Mouse (Mus musculus): ENCODE measurements around the gene Glmn. TPM values are rescaled to one million over a fixed set of nuclear protein-coding genes. Genes with fewer than 3 reads are reported as not detected.

Gene Glmn
- polyA plus RNA-seq, 1 experiment from 2014 or later, result 26.0 TPM

DNA sequence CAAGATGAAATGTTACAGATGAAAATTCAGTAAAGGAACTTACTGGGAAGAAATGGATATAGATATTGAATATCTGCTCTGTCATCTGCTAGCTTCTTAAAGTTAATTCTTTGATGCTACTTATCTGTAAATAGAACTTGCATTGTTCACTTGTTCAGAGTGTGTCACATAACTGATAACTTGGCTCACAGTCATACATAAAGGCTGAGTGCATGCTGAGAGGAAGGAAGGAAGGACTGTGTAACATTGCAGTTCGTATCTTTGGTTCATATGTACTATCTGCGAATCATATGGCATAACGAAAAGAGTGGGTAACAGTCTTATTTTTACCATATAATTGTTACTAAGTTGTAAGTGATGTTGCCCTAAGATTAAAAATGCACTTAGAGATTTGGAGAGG is 23.6 kb upstream of the Glmn start:
- WGBS, result 90% methylated on average over 3 of the region's 3 CpGs
- Histone ChIP-seq H3K36me3 (ENCODE audit: insufficient read depth, low read length) (0 out of 2 replicates have a peak, but pooled peaks cover 9% of the 10 kb centered on the region), H3K27ac (no peak overlapping the region), H3K27me3 (ENCODE audit: insufficient read depth, low read length) (no peaks in the 10 kb centered on the region), H3K4me1 (replicated peaks; ENCODE audit: insufficient read depth, low read length) (no peaks in the 10 kb centered on the region), H3K4me3 (replicated peaks; ENCODE audit: low read depth, low read length) (no peak overlapping the region), H3K9ac (ENCODE audit: low read depth, low read length) (no peak overlapping the region), H3K4me2 (ENCODE audit: low read length) (no peak overlapping the region), H3K9me3 (replicated peaks; ENCODE audit: low read length) (no peaks in the 10 kb centered on the region)
- TF ChIP-seq CTCF (IDR thresholded peaks at IDR 0.05; ENCODE audit: low read depth), result no peak
- DNase-seq (ENCODE audit: low spot score) (no peak), ATAC-seq (replicated peaks; ENCODE audit: low FRiP score, low read depth) (no peak)

DNA sequence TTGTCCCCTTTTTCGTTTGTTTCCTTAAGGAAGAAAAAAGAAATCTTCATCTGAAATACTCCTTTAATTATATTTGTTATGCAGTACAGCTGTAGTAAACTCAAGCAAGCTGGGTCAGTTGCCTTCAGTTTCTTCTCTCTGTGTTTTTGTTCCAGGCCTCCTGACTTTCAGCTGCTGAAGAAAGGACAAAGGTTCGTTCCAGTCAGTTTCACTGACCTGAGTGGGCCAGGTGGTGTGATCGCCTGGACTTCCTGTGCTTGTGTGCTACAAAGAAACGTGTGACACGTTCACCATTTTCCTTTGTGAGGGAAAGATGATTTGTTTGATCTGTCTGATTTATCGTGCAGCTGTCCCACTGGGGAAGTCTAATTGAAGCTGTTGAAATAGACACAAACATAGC is 20.3 kb upstream of the Glmn start:
- H3K36me3 ChIP-seq (ENCODE audit: insufficient read depth, low read length), result peaks cover 21% of the 10 kb centered on the region
- no peak for TF ChIP-seq CTCF (IDR thresholded peaks at IDR 0.05; ENCODE audit: low read depth)
- no peaks in the 10 kb centered on the region for H3K27me3 ChIP-seq (ENCODE audit: insufficient read depth, low read length)
- DNase-seq (ENCODE audit: low spot score) (no peak), ATAC-seq (replicated peaks; ENCODE audit: low FRiP score, low read depth) (no peak)
- H3K4me3 ChIP-seq (replicated peaks; ENCODE audit: low read depth, low read length), result no peak overlapping the region
- no peak overlapping the region for H3K27ac ChIP-seq
- H3K4me2 ChIP-seq (ENCODE audit: low read length), result no peak overlapping the region
- no peaks in the 10 kb centered on the region for H3K9me3 ChIP-seq (replicated peaks; ENCODE audit: low read length)
- WGBS, result 65% methylated on average over 6 of the region's 6 CpGs
- no peaks in the 10 kb centered on the region for H3K4me1 ChIP-seq (replicated peaks; ENCODE audit: insufficient read depth, low read length)
- H3K9ac ChIP-seq (ENCODE audit: low read depth, low read length), result no peak overlapping the region

- H3K27me3 ChIP-seq (ENCODE audit: insufficient read depth, low read length), result no peaks in the 10 kb centered on the region
- no peaks in the 10 kb centered on the region for H3K4me1 ChIP-seq (replicated peaks; ENCODE audit: insufficient read depth, low read length)
- H3K9ac ChIP-seq (ENCODE audit: low read depth, low read length), result no peak overlapping the region
- H3K36me3 ChIP-seq (ENCODE audit: insufficient read depth, low read length), result peaks cover 12% of the 10 kb centered on the region
- no peak overlapping the region for H3K4me3 ChIP-seq (replicated peaks; ENCODE audit: low read depth, low read length)
- H3K27ac ChIP-seq, result no peak overlapping the region
- no peaks in the 10 kb centered on the region for H3K9me3 ChIP-seq (replicated peaks; ENCODE audit: low read length)
- TF ChIP-seq CTCF (IDR thresholded peaks at IDR 0.05; ENCODE audit: low read depth), result peak; percentile 92
- ATAC-seq (replicated peaks; ENCODE audit: low FRiP score, low read depth) (no peak), DNase-seq (ENCODE audit: low spot score) (peak; percentile 85)
- no peak overlapping the region for H3K4me2 ChIP-seq (ENCODE audit: low read length)
- 4% methylated on average over 2 of the region's 2 CpGs for WGBS
Observed at GRCm38 (mm10) chr5:107611224-107611623, 13.5 kb upstream of the Glmn start.

GRCm38 (mm10) chr5:107598380-107598779 is 692 bp upstream of the Glmn start:
- Histone ChIP-seq H3K4me3 (replicated peaks; ENCODE audit: low read depth, low read length) (peak overlapping the region; percentile 74; the same call in 1 of the 2 replicates), H3K4me1 (replicated peaks; ENCODE audit: insufficient read depth, low read length) (no peaks in the 10 kb centered on the region), H3K9me3 (replicated peaks; ENCODE audit: low read length) (no peaks in the 10 kb centered on the region), H3K4me2 (ENCODE audit: low read length) (peak overlapping the region; percentile 76), H3K36me3 (ENCODE audit: insufficient read depth, low read length) (peaks cover 11% of the 10 kb centered on the region), H3K27ac (no peak overlapping the region), H3K9ac (ENCODE audit: low read depth, low read length) (peak overlapping the region; percentile 83; the same call in 1 of the 2 replicates), H3K27me3 (ENCODE audit: insufficient read depth, low read length) (no peaks in the 10 kb centered on the region)
- 18% methylated on average over 4 of the region's 4 CpGs for WGBS
- no peak for ATAC-seq (replicated peaks; ENCODE audit: low FRiP score, low read depth)
- no peak for TF ChIP-seq CTCF (IDR thresholded peaks at IDR 0.05; ENCODE audit: low read depth)
- peak; percentile 13 for DNase-seq (ENCODE audit: low spot score)

DNA sequence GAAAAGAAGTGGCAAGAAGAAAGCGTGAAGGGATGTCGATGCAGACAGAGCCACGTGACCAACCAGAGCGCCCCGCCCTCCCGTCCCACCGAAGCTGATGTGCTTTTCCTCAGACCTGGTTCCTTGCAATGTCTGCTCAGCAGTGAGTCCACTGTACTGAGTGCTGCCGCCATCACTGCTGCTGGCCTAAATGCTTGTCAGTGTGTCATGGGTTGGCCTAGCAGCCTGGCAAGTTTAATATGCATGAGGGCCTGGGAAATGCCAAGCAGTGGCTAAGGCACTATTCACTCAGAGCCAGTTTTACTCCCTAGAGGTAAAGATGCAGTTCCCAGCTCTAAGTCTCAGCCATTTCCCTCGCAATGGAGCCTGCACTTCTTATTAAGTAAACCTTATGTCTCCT is 28.5 kb downstream of the Glmn start:
- DNase-seq (ENCODE audit: low spot score) (no peak), ATAC-seq (replicated peaks; ENCODE audit: low FRiP score, low read depth) (no peak)
- peaks cover 20% of the 10 kb centered on the region for H3K36me3 ChIP-seq (ENCODE audit: insufficient read depth, low read length)
- 96% methylated on average over 9 of the region's 9 CpGs for WGBS
- H3K27me3 ChIP-seq (ENCODE audit: insufficient read depth, low read length), result no peaks in the 10 kb centered on the region
- no peak overlapping the region for H3K4me2 ChIP-seq (ENCODE audit: low read length)
- H3K4me3 ChIP-seq (replicated peaks; ENCODE audit: low read depth, low read length), result no peak overlapping the region
- no peak for TF ChIP-seq CTCF (IDR thresholded peaks at IDR 0.05; ENCODE audit: low read depth)
- no peaks in the 10 kb centered on the region for H3K9me3 ChIP-seq (replicated peaks; ENCODE audit: low read length)
- no peaks in the 10 kb centered on the region for H3K4me1 ChIP-seq (replicated peaks; ENCODE audit: insufficient read depth, low read length)
- H3K27ac ChIP-seq, result no peak overlapping the region
- no peak overlapping the region for H3K9ac ChIP-seq (ENCODE audit: low read depth, low read length)

DNA sequence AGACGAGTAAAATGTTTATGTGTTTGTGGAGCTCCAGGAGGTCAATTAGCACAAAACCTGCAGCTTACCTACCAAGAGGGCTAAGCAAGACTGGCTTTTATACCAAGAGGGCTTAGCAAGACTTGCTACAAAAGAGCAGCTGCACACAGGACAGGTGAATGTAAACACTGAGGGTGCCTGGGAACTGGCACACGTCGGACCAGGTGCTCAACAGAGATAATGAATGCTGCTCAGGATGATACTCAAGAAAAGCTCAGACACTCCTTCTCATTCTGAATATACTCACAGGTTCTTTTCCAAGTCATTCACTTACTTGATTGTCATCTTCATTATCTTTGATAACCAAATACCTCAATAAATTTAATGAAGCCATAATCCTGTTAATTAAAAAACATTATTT is 40.7 kb downstream of the Glmn start:
- DNase-seq (ENCODE audit: low spot score), result no peak
- H3K4me1 ChIP-seq (replicated peaks; ENCODE audit: insufficient read depth, low read length), result no peaks in the 10 kb centered on the region
- H3K27ac ChIP-seq, result no peak overlapping the region
- no peaks in the 10 kb centered on the region for H3K9me3 ChIP-seq (replicated peaks; ENCODE audit: low read length)
- H3K4me3 ChIP-seq (replicated peaks; ENCODE audit: low read depth, low read length), result no peak overlapping the region
- ATAC-seq (replicated peaks; ENCODE audit: low FRiP score, low read depth), result no peak
- no peak overlapping the region for H3K4me2 ChIP-seq (ENCODE audit: low read length)
- H3K36me3 ChIP-seq (ENCODE audit: insufficient read depth, low read length), result peaks cover 19% of the 10 kb centered on the region; the same call in 1 of the 2 replicates
- no peaks in the 10 kb centered on the region for H3K27me3 ChIP-seq (ENCODE audit: insufficient read depth, low read length)
- no peak for TF ChIP-seq CTCF (IDR thresholded peaks at IDR 0.05; ENCODE audit: low read depth)
- 80% methylated on average over 3 of the region's 3 CpGs for WGBS
- H3K9ac ChIP-seq (ENCODE audit: low read depth, low read length), result no peak overlapping the region

GRCm38 (mm10) chr5:107554336-107554735 is 43.4 kb downstream of the Glmn start:
- Histone ChIP-seq H3K4me1 (replicated peaks; ENCODE audit: insufficient read depth, low read length) (no peaks in the 10 kb centered on the region), H3K27me3 (ENCODE audit: insufficient read depth, low read length) (no peaks in the 10 kb centered on the region), H3K4me3 (replicated peaks; ENCODE audit: low read depth, low read length) (no peak overlapping the region), H3K9me3 (replicated peaks; ENCODE audit: low read length) (no peaks in the 10 kb centered on the region), H3K36me3 (ENCODE audit: insufficient read depth, low read length) (0 out of 2 replicates have a peak, but pooled peaks cover 16% of the 10 kb centered on the region), H3K27ac (no peak overlapping the region), H3K4me2 (ENCODE audit: low read length) (no peak overlapping the region), H3K9ac (ENCODE audit: low read depth, low read length) (no peak overlapping the region)
- TF ChIP-seq CTCF (IDR thresholded peaks at IDR 0.05; ENCODE audit: low read depth), result no peak
- ATAC-seq (replicated peaks; ENCODE audit: low FRiP score, low read depth) (no peak), DNase-seq (ENCODE audit: low spot score) (no peak)
- WGBS, result 54% methylated on average over 5 of the region's 5 CpGs
